Mouse (Mus musculus): ENCODE results near the gene Cetn3. TPM values are rescaled to one million over a fixed set of nuclear protein-coding genes. Genes with fewer than 3 reads are reported as not detected.

Gene Cetn3
- total RNA-seq (2021): 100 to 1,000 TPM; 119 to 127 TPM

- DNase-seq: peak; percentile 93
Measured at GRCm38 (mm10) chr13:81782971-81783404, at the start of gene Cetn3. Cetn3 (plus strand) TSS chr13:81783077.

- DNase-seq: no peak
Measured at GRCm38 (mm10) chr13:81736606-81737005, 46.3 kb upstream of the Cetn3 start.

GRCm38 (mm10) chr13:81740898-81741297 is 42.0 kb upstream of the Cetn3 start:
- DNase-seq: no peak

DNA sequence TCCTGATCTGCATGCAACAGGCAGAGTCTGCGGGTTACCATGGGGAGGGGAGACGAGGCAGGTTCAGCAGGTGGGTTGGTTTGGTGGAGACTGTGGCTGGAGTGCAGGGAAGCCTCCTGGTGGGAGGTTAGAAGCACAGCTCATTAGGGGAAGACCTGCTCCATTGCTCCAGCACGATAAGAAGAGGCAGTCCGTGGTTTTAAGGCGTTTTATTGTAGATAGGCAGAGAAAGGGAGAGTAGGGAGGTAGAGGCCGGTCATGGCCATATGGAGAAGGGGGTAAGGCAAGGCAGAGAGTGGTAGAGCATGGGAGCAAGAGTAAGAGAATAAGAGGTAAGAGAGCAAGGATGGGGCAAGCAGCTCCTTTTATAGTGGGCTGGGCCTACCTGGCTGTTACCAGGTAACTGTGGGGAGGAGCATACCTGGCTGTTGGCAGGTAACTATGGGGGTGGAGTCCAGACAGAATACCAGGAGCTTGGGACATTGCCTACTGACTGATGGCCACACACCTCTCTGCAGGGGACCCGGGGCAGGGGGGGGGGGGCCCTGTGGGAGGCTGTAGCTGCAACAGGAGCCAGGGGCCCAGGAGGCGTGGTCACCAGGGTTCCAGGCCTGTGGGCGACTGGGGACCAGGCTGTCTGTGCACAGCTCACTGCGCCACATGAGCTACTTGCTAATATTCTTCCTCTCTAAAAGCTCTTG is 39.3 kb upstream of the Cetn3 start:
- DNase-seq: no peak

- DNase-seq: no peak
Measured at GRCm38 (mm10) chr13:81744092-81744396, 38.8 kb upstream of the Cetn3 start.

DNA sequence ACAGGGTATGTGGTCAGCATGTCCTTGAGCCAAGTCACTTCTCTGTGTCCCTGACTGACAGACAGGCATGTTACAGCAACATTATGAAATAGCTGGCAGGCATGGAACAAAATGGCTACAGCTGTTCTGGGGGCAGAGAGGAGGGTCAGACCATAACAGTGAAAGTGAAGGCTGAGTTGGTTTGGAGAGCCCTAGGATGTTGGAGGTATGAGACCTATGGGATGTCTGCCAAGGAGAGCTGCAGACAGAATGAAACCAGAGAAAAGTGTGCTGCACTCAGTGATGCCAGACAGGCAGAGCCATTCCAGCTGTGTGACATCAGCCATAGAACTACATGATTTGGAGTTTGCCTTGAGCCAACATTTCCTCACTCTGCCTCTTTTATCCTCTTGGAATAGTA is 28.0 kb upstream of the Cetn3 start:
- peak; percentile 6 for DNase-seq

DNA sequence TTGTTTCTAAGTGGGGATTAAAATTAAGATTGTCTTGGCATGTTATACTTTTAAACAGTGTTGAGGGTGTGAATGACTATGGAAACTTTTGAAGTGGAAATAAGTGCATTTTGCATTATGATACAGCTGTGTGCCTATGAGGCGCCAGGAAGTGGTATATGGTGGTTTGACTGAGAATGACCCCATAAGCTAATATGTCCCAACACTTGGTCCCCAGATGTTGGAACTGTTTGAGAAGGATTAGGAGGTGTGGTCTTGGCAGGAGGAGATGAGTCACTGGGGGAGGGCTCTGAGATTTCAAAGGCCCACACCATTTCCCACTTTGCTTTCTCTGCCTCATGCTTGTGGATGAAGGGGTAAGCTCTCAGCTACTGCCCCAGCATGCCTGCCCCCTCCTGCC is 27.6 kb upstream of the Cetn3 start:
- no peak for DNase-seq

GRCm38 (mm10) chr13:81757058-81757660 is 25.7 kb upstream of the Cetn3 start:
- no peak for DNase-seq

DNA sequence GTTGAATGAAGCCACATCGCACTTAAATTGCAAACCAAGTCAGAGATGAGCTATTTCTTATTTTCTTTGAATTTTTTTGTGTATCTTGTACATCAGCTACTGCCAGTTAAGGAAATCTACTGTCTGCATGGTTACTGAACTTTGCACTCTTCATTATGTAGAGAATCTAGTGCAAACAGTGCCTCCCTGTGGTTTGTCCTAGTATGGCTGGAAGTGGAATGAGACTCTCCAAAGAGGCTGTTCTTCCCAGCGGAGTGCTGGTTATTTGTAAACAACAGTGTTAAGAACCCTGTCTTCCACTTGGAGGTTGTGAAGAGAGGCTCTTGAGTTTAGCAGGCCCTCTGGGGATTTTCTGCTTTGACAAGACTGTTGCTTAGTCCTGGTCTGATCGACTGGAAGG is 22.5 kb upstream of the Cetn3 start:
- DNase-seq: peak; percentile 56

DNA sequence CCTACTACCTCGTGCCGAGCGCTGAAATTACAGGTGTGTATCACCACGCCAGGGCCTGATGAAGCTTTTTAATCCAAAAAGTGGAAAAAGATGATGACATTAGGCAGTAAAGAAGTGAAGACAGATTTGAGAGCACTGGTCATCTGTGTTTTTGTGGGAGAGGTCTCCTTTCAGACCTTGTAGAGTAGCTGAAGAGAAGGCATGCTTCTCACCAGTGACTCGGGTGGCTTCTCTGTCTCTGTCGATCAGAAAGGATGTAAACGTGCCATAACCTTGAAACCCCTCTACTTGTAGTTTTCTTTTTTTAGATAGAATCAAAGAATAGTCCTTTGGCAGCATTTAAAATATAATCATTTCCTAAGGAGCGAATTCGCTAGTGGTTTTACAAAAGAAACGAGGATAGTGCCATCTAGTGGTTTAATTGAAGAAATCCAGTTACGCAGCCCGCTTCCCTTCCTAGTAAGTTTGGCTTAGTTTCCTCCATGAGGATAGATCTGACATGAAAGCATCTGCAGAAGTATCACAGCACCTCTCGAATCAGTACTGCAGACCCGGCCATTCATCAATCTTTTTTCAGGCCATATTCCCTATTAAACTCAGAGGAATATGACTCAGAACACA is 21.2 kb upstream of the Cetn3 start:
- peak; percentile 35 for DNase-seq

- no peak for DNase-seq
Measured at GRCm38 (mm10) chr13:81764173-81764572, 18.7 kb upstream of the Cetn3 start.

DNA sequence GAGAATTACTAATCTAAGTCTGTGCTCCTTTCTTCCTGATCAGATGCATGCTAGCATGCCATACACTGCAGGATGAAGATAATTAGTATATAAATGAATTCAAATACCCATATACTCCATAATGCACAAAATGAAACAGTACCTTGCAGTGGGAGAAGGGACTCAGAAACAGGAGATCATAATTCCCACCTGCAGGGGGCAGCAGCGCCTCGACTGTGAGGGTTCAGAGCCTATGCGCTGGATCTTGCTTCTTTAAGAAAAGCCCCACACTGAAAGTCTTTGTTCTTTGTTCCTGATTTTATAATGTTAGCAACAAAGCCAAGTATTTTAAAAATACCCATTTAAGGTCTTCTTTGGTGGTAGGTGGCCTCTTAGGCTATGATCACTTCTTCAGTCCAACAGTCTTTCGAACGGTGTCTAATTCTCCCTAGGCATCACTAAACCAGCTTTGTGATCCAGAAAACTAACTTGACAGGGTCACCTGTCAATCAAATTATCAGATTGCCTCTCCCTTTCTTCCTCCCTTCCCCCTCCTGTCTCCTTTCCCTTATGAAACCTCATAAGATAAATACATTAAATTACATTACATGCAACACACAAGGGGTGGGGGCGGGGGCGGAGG is 15.7 kb upstream of the Cetn3 start:
- DNase-seq: peak; percentile 47

GRCm38 (mm10) chr13:81776217-81776616 is 6.7 kb upstream of the Cetn3 start:
- DNase-seq: no peak

- DNase-seq: no peak
Measured at GRCm38 (mm10) chr13:81782475-81782874, 402 bp upstream of the Cetn3 start.

DNA sequence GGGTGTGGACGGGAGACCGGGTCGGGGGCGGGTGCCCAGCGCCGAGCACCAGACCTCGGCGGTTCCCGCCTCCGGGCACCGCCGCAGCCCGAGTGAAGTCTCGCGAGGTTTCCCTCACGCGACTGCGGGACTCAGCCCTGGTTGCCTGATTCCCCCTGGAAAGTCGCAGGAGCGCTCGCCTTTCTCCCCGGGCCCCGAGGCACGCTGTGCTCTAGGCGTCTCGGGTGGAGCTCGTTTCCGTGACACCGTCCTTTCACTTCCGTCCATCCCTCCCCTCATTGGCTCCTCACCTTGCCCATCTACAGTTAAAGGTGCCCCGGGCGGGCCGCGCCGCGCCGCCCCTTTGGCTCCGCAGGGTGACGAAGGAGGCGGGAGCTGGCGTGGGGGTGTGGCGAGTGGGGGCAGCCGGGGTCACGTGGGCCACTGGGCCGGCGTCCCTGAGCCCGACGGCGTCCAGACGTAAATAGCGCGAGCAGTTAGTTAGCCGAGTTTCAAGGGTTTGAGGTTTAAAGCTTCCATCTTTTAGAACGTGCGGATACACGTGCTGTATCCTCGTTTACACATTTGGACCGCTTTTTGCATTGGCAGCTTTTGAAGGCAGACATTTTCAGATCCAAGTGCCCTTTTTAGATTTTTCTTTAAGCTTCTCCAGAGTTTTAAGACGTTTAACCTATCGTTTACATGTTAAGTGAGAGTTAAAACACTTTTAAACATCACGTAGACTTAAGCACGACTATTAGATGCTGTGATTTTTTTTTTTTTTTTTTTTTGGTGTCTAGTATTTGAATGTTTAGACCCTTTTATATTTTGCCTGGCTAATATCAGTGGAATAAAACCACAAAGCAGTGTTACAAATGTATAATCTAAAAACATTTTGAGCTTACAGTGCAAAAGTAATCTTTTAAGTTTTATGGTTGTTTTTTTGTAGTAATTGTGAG is 797 bp downstream of the Cetn3 start:
- DNase-seq: peak; percentile 98

- no peak for DNase-seq
Measured at GRCm38 (mm10) chr13:81785766-81786480, 3.0 kb downstream of the Cetn3 start.

- DNase-seq: no peak
Measured at GRCm38 (mm10) chr13:81790160-81790559, 7.3 kb downstream of the Cetn3 start.

- no peak for DNase-seq
Measured at GRCm38 (mm10) chr13:81791861-81792260, 9.0 kb downstream of the Cetn3 start.

GRCm38 (mm10) chr13:81793850-81794249 is 11.0 kb downstream of the Cetn3 start:
- DNase-seq: no peak

DNA sequence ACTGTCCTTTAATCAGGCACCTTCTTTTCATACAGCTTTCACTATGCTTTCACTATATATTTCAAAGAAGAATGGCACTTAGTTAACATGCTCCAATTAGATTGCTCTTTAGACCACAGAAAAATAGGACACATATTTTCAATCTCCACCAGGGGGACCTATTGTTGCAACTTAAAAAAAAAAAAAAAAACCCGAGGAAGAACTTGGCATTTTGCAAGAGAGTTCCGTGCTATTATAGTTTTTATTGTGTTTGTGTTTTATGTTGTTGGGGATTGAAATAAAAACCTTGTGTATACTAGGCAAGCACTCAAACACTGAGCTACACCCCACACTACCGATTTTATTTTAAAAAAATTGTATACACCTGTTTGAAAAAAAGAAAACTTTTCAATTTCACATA is 18.2 kb downstream of the Cetn3 start:
- no peak for DNase-seq

DNA sequence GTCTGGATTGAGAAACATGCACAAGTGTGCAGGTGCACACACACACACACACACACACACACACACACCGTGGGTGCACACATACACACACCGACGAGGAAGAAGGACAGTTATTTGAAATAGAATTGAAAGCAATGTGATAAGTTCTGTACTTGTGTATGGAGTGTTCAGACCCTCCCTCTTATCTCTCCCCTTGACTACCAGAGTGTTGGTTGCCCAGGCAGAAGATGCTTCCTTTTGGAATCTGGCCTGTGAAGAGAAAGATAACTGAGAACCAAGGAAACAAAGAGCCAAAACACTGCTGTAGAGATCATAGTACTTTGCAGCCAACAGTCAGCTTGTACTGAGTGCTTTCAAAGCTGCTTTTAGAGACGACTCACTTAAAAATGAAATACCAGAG is 20.8 kb downstream of the Cetn3 start:
- no peak for DNase-seq

DNA sequence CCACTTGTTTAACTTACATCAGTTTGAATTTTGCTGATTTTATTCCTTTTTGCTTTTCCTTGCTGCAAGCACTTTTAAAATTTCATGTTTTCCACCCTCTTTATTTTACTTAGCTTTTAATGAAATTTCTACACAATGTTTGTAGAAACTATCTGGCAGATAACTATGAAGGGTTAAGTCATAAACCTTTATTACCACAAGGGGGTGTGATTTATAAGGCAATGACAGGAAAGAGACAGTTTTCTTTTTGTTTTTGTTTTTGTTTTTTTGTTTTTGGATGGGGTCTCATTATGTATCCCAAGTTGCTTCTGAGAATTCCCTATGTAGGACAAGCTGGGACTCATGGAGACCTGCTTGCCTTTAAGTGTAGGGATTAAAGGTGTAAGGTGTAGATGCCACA is 39.9 kb downstream of the Cetn3 start:
- DNase-seq: no peak

Measured in heart, postnatal 4 days (tissue).